Comparison of ENCODE assay signal across 9 mouse cellular contexts in genomic region chr8:122617947-122618546, GRCm38 (mm10). TPM values are rescaled to one million over a fixed set of nuclear protein-coding genes. Genes with fewer than 3 reads are reported as not detected.
DNase-seq lines count a peak whose midpoint lies in the region; ATAC-seq lines count a peak whose summit lies in the region.
"Had no signal": no experiment of that assay in that cellular context is flagged by ENCODE, and none has a peak within 500 bp of the region (broad histone marks: within the 10 kb centered on the region; RNA-seq: fewer than 3 reads in every experiment).

No protein-coding gene starts in this region.

- H3K27me3 ChIP-seq in forebrain, embryonic 16.5 days (replicated peaks; ENCODE audit: control insufficient read depth, insufficient read depth, low read length) = no peaks in the 10 kb centered on the region
- no peaks in the 10 kb centered on the region for H3K27me3 ChIP-seq in hindbrain, embryonic 15.5 days

- H3K4me3 ChIP-seq in forebrain, embryonic 16.5 days (replicated peaks; ENCODE audit: low read length) = no peak overlapping the region
- no peak overlapping the region for H3K4me3 ChIP-seq in hindbrain, embryonic 15.5 days

- no peak overlapping the region for H3K4me2 ChIP-seq in forebrain, embryonic 16.5 days (ENCODE audit: low read length)
- H3K4me2 ChIP-seq in hindbrain, embryonic 15.5 days = peak overlapping the region; percentile 26; the same call in 1 of the 2 replicates

- H3K36me3 ChIP-seq in forebrain, embryonic 16.5 days (ENCODE audit: control insufficient read depth, insufficient read depth) = no peaks in the 10 kb centered on the region
- 0 out of 2 replicates have a peak, but pooled peaks cover 3% of the 10 kb centered on the region for H3K36me3 ChIP-seq in hindbrain, embryonic 15.5 days

- H3K9ac ChIP-seq in forebrain, embryonic 16.5 days (replicated peaks; ENCODE audit: low read depth, low read length) = no peak overlapping the region
- 0 out of 2 replicates have a peak overlapping the region, but pooled peaks have one; percentile 19 for H3K9ac ChIP-seq in hindbrain, embryonic 15.5 days

- H3K9me3 ChIP-seq in forebrain, embryonic 16.5 days (ENCODE audit: control insufficient read depth, low read length) = no peaks in the 10 kb centered on the region
- no peaks in the 10 kb centered on the region for H3K9me3 ChIP-seq in hindbrain, embryonic 15.5 days

- H3K4me1 ChIP-seq in forebrain, embryonic 16.5 days (replicated peaks; ENCODE audit: control insufficient read depth, insufficient read depth, low read length) = peaks cover 2% of the 10 kb centered on the region; the same call in 1 of the 2 replicates
- peaks cover 5% of the 10 kb centered on the region for H3K4me1 ChIP-seq in hindbrain, embryonic 15.5 days (replicated peaks)

- peak; percentile 93 for DNase-seq in NIH3T3 (ENCODE audit: low read depth)
- peak; percentile 87 to 88 for DNase-seq in cerebellum, adult 18-20 months
- DNase-seq in left cerebral cortex, postnatal 10 days (ENCODE audit: extremely low spot score in 1 of 2, low spot score in 2 of 2) = peak; percentile 44 to 86
- peak; percentile 58 for DNase-seq in right cerebral cortex, postnatal 25 days
- peak; percentile 67 to 88 for DNase-seq in urinary bladder, postnatal 4 days (ENCODE audit: low spot score in 2 of 2)

- 31% methylated on average over 5 of the region's 7 CpGs for WGBS in forebrain, embryonic 16.5 days
- WGBS in hindbrain, embryonic 15.5 days = 27% methylated on average over 5 of the region's 7 CpGs

- intact Hi-C loops in left cerebral cortex, postnatal 10 days (cut with DNase I) = loop anchor here (2.0 kb wide), 1 partner anchor 213 kb away; no protein-coding TSS in a partner anchor

- ATAC-seq in forebrain, embryonic 16.5 days = 0 out of 2 replicates have a peak, but pooled peaks have one; percentile 47
- 0 out of 2 replicates have a peak, but pooled peaks have one; percentile 25 for ATAC-seq in hindbrain, embryonic 15.5 days (ENCODE audit: low FRiP score, low read depth)
- 0 out of 2 replicates have a peak, but pooled peaks have one; percentile 40 for ATAC-seq in megakaryocyte-erythroid progenitor cell, adult 5-6 weeks (replicated peaks; ENCODE audit: low FRiP score, low TSS enrichment, poor library complexity, severe bottlenecking)

- no peak overlapping the region for H3K27ac ChIP-seq in forebrain, embryonic 16.5 days (ENCODE audit: low read length)
- H3K27ac ChIP-seq in hindbrain, embryonic 15.5 days (replicated peaks) = no peak overlapping the region

RNA-seq across cellular contexts. Expression of gene Pabpn1l, which starts 4.5 kb away (rescaled TPM):
- polyA plus RNA-seq in forebrain, embryonic 16.5 days (2015; fragmentation: Nextera tagmentation; extraction: Ambion mirVana) = not detected in 2 replicates
- polyA plus RNA-seq in hindbrain, embryonic 15.5 days (2015; fragmentation: Nextera tagmentation; extraction: Ambion mirVana) = not detected in 2 replicates
- total RNA-seq in left cerebral cortex, postnatal 10 days (2021) = not detected
- total RNA-seq in megakaryocyte-erythroid progenitor cell, adult 5-6 weeks (2014; fragmentation: Nextera tagmentation) = not detected in 2 replicates
- not detected in 2 replicates for total RNA-seq in megakaryocyte-erythroid progenitor cell, adult 5-6 weeks (2017)
- total RNA-seq: layer of hippocampus, adult 18-20 months had no signal

RNA-seq across cellular contexts. Expression of gene Trappc2l, which starts 6.6 kb away (rescaled TPM):
- 72.0 and 92.6 TPM in 2 replicates for polyA plus RNA-seq in forebrain, embryonic 16.5 days (2015; fragmentation: Nextera tagmentation; extraction: Ambion mirVana)
- 109 and 112 TPM in 2 replicates for polyA plus RNA-seq in hindbrain, embryonic 15.5 days (2015; fragmentation: Nextera tagmentation; extraction: Ambion mirVana)
- total RNA-seq in left cerebral cortex, postnatal 10 days (2021) = 10 to 100 TPM; 81.8 to 83.6 TPM
- total RNA-seq in megakaryocyte-erythroid progenitor cell, adult 5-6 weeks (2014; fragmentation: Nextera tagmentation) = 24.4 and 27.7 TPM in 2 replicates
- 10.2 and 19.6 TPM in 2 replicates for total RNA-seq in megakaryocyte-erythroid progenitor cell, adult 5-6 weeks (2017)

RNA-seq across cellular contexts. Expression of gene Galns, which starts 6.8 kb away (rescaled TPM):
- polyA plus RNA-seq in forebrain, embryonic 16.5 days (2015; fragmentation: Nextera tagmentation; extraction: Ambion mirVana) = 3.8 and 4.6 TPM in 2 replicates
- 6.8 and 8.1 TPM in 2 replicates for polyA plus RNA-seq in hindbrain, embryonic 15.5 days (2015; fragmentation: Nextera tagmentation; extraction: Ambion mirVana)
- 10 to 100 TPM; 12.5 to 14.6 TPM for total RNA-seq in left cerebral cortex, postnatal 10 days (2021)
- total RNA-seq in megakaryocyte-erythroid progenitor cell, adult 5-6 weeks (2014; fragmentation: Nextera tagmentation) = 21.7 and 31.5 TPM in 2 replicates
- total RNA-seq in megakaryocyte-erythroid progenitor cell, adult 5-6 weeks (2017) = 3.8 and 8.2 TPM in 2 replicates

RNA-seq across cellular contexts. Expression of gene Aprt, which starts 41.3 kb away (rescaled TPM):
- 184 and 204 TPM in 2 replicates for polyA plus RNA-seq in forebrain, embryonic 16.5 days (2015; fragmentation: Nextera tagmentation; extraction: Ambion mirVana)
- 170 and 179 TPM in 2 replicates for polyA plus RNA-seq in hindbrain, embryonic 15.5 days (2015; fragmentation: Nextera tagmentation; extraction: Ambion mirVana)
- total RNA-seq in left cerebral cortex, postnatal 10 days (2021) = 10 to 100 TPM; 80.3 to 89.9 TPM
- total RNA-seq in megakaryocyte-erythroid progenitor cell, adult 5-6 weeks (2014; fragmentation: Nextera tagmentation) = 228 and 254 TPM in 2 replicates
- total RNA-seq in megakaryocyte-erythroid progenitor cell, adult 5-6 weeks (2017) = 55.1 and 106 TPM in 2 replicates

RNA-seq across cellular contexts. Expression of gene Cdt1, which starts 50.2 kb away (rescaled TPM):
- polyA plus RNA-seq in forebrain, embryonic 16.5 days (2015; fragmentation: Nextera tagmentation; extraction: Ambion mirVana) = 12.0 and 13.9 TPM in 2 replicates
- polyA plus RNA-seq in hindbrain, embryonic 15.5 days (2015; fragmentation: Nextera tagmentation; extraction: Ambion mirVana) = 10.6 and 11.5 TPM in 2 replicates
- total RNA-seq in left cerebral cortex, postnatal 10 days (2021) = 1 to 10 TPM; 3.9 to 4.2 TPM
- total RNA-seq in megakaryocyte-erythroid progenitor cell, adult 5-6 weeks (2014; fragmentation: Nextera tagmentation) = 133 and 150 TPM in 2 replicates
- 34.5 and 70.6 TPM in 2 replicates for total RNA-seq in megakaryocyte-erythroid progenitor cell, adult 5-6 weeks (2017)
